Mouse (Mus musculus) E14TG2a.4 (cell line): ENCODE results near the gene Scarb1.

ENCODE experiments used
- H3K27me3 ChIP-seq: 2 replicates; pipeline ENCODE4 v1.6.1; 2014; ENCODE audit warnings: low read length, control low read depth; ENCODE audit not compliant: insufficient read depth
- H3K36me3 ChIP-seq: 2 replicates; pipeline ENCODE4 v1.6.1; 2014; ENCODE audit warnings: low read length, control low read depth; ENCODE audit not compliant: insufficient read depth
- H3K4me1 ChIP-seq: replicated peaks from 2 replicates; pipeline ENCODE4 v1.6.1; 2014; ENCODE audit warnings: low read depth, low read length, control low read depth
- H3K4me3 ChIP-seq: replicated peaks from 2 replicates; pipeline ENCODE4 v1.5.1; 2014; ENCODE audit warnings: mild to moderate bottlenecking, low read length
- H3K9me3 ChIP-seq: 2 replicates; pipeline ENCODE4 v1.6.1; 2014; ENCODE audit warnings: low read length, control low read depth
- CTCF ChIP-seq: conservative IDR thresholded peaks from 2 replicates; pipeline ENCODE4 v1.5.1; 2014; ENCODE audit warnings: low read length
- NANOG ChIP-seq: IDR thresholded peaks from 2 replicates; pipeline ENCODE4 v1.6.1; 2014; ENCODE audit warnings: borderline replicate concordance, low read length, mixed read lengths
- POU5F1 ChIP-seq: IDR thresholded peaks from 2 replicates; pipeline ENCODE4 v1.6.1; 2014; ENCODE audit warnings: low read length, borderline replicate concordance

The Scarb1 gene

GRCm38 (mm10) chr5:125332333-125332732 is 8.6 kb downstream of the Scarb1 start:
- Histone ChIP-seq H3K9me3 (no peaks in the 10 kb centered on the region), H3K27me3 (no peaks in the 10 kb centered on the region), H3K4me1 (peaks cover 67% of the 10 kb centered on the region), H3K36me3 (peaks cover 12% of the 10 kb centered on the region; the same call in 1 of the 2 replicates), H3K4me3 (no peak overlapping the region)
- TF ChIP-seq NANOG = no peak
- TF ChIP-seq CTCF = no peak
- no peak for TF ChIP-seq POU5F1

DNA sequence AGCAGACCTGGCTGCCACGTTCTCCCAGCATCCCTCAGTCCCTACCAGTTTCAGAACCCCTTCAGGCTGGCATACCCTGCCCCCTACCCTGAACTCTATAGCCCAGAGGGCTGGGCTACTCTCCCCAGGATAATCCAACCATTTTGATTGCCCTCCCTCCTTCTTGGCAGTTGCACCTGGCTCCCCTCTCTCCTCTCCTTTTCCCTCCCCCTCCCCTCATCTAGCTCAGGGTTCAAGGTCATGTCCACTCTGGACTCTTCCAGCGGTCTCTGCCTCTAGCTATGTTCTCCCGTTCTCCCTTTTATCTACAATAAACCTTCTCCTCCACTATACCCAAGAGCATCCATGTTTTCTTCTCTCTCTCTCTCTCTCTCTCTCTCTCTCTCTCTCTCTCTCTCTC is 9.1 kb downstream of the Scarb1 start:
- no peak overlapping the region for H3K4me3 ChIP-seq
- TF ChIP-seq CTCF (no peak), NANOG (no peak), POU5F1 (no peak)
- no peaks in the 10 kb centered on the region for H3K27me3 ChIP-seq
- peaks cover 6% of the 10 kb centered on the region; the same call in 1 of the 2 replicates for H3K36me3 ChIP-seq
- no peaks in the 10 kb centered on the region for H3K9me3 ChIP-seq
- H3K4me1 ChIP-seq = peaks cover 67% of the 10 kb centered on the region

DNA sequence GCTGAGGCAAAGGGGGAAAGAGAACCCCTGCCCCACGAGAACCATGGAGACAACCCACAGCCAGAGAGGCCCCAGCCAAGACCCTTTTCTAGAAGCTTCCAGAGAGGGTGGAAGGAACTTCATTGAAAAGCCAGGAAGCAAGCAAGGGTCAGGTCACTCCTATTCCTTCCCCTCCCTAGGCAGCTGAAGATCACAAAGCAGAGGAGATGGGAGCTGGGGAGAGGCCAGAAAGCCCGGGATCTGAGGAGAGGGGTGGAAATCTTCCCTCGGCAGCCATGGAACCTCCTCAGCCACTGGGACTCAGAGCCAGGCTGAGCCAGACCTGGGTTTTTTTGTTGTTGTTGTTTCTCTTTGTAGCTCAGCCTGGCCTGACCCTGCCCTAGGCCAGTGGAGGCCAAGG is 9.8 kb downstream of the Scarb1 start:
- Histone ChIP-seq H3K4me1 (peaks cover 70% of the 10 kb centered on the region), H3K27me3 (no peaks in the 10 kb centered on the region), H3K36me3 (peaks cover 4% of the 10 kb centered on the region; the same call in 1 of the 2 replicates), H3K4me3 (no peak overlapping the region), H3K9me3 (no peaks in the 10 kb centered on the region)
- TF ChIP-seq POU5F1 = no peak

- no peak for TF ChIP-seq NANOG
- TF ChIP-seq CTCF = no peak
- TF ChIP-seq POU5F1 = no peak
Observed at GRCm38 (mm10) chr5:125330656-125331055, 10.2 kb downstream of the Scarb1 start.

GRCm38 (mm10) chr5:125330191-125330590 is 10.7 kb downstream of the Scarb1 start:
- Histone ChIP-seq H3K27me3 (no peaks in the 10 kb centered on the region), H3K9me3 (no peaks in the 10 kb centered on the region)

More at GRCm38 (mm10) chr5:125330656-125331055, 10.2 kb downstream of the Scarb1 start:
- peaks cover 8% of the 10 kb centered on the region; the same call in 1 of the 2 replicates for H3K36me3 ChIP-seq
- H3K4me1 ChIP-seq = peaks cover 73% of the 10 kb centered on the region
- H3K4me3 ChIP-seq = no peak overlapping the region
- H3K27me3 ChIP-seq = no peaks in the 10 kb centered on the region
- H3K9me3 ChIP-seq = no peaks in the 10 kb centered on the region

GRCm38 (mm10) chr5:125327596-125328385 is 13.1 kb downstream of the Scarb1 start:
- Histone ChIP-seq H3K4me1 (peaks cover 77% of the 10 kb centered on the region), H3K27me3 (no peaks in the 10 kb centered on the region), H3K4me3 (peak overlapping the region; percentile 60), H3K36me3 (peaks cover 14% of the 10 kb centered on the region), H3K9me3 (no peaks in the 10 kb centered on the region)
- TF ChIP-seq POU5F1 (no peak), CTCF (no peak)

More at GRCm38 (mm10) chr5:125330191-125330590, 10.7 kb downstream of the Scarb1 start:
- TF ChIP-seq NANOG (no peak), POU5F1 (no peak), CTCF (no peak)
- no peak overlapping the region for H3K4me3 ChIP-seq
- peaks cover 69% of the 10 kb centered on the region for H3K4me1 ChIP-seq
- peaks cover 13% of the 10 kb centered on the region for H3K36me3 ChIP-seq

DNA sequence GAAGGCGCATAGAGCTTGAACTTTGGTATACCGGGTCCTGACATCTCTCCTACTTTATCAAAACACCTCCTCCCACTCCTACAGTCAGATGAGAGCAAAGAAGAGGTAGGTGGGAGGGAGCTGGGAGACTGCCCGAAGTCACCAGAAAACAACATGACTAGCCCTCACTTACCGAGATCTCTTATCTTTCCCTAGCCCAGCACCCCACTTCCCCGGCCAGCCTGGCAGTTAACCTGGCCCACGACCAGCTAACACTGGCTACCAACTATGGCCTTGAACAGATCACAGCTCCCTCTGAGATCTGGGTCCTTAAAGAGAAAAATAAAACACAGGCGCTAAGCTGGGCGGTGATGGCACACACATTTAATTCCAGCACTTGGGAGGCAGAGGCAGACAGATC is 14.5 kb downstream of the Scarb1 start:
- Histone ChIP-seq H3K27me3 (no peaks in the 10 kb centered on the region), H3K4me3 (no peak overlapping the region), H3K9me3 (no peaks in the 10 kb centered on the region), H3K4me1 (peaks cover 66% of the 10 kb centered on the region), H3K36me3 (peaks cover 14% of the 10 kb centered on the region)
- TF ChIP-seq CTCF (no peak), POU5F1 (no peak), NANOG (no peak)

DNA sequence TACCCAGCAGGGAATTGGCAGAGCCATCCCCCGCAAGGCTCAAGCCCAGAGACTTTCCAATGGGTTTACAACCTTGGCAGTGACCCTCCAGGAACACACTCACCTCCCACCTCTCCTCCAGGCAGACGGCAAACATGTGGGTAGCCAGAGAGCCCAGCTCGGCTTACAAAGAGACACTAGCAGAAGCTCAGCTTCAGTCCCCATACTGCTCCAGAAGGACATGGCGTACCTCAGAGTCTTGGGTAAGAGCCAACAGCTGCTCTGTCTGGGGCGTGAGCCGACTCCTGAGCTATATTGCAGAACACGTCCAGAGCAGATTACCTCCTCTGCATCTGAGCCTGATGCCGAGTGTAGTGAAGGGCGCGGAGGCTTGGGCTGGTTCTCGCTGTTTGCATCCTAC is 15.0 kb downstream of the Scarb1 start:
- TF ChIP-seq CTCF = no peak
- no peak for TF ChIP-seq POU5F1
- TF ChIP-seq NANOG = no peak
- H3K9me3 ChIP-seq = no peaks in the 10 kb centered on the region
- no peaks in the 10 kb centered on the region for H3K27me3 ChIP-seq
- H3K36me3 ChIP-seq = peaks cover 14% of the 10 kb centered on the region
- H3K4me3 ChIP-seq = no peak overlapping the region
- H3K4me1 ChIP-seq = peaks cover 61% of the 10 kb centered on the region

GRCm38 (mm10) chr5:125325285-125325684 is 15.6 kb downstream of the Scarb1 start:
- Histone ChIP-seq H3K4me3 (no peak overlapping the region), H3K9me3 (no peaks in the 10 kb centered on the region), H3K27me3 (no peaks in the 10 kb centered on the region), H3K4me1 (peaks cover 55% of the 10 kb centered on the region), H3K36me3 (peaks cover 12% of the 10 kb centered on the region)
- TF ChIP-seq NANOG (no peak), POU5F1 (no peak), CTCF (no peak)
